Mouse (Mus musculus): ENCODE results near the gene 1810010H24Rik. TPM values are rescaled to one million over a fixed set of nuclear protein-coding genes. Genes with fewer than 3 reads are reported as not detected.
"Not testable (repeated sequence)": the region's sequence is repeated elsewhere in the genome, so short reads cannot be mapped to it uniquely, and the experiment has no call there.

1810010H24Rik gene
- polyA plus RNA-seq, 1 experiment from 2014 or later = 2.1 TPM

DNA sequence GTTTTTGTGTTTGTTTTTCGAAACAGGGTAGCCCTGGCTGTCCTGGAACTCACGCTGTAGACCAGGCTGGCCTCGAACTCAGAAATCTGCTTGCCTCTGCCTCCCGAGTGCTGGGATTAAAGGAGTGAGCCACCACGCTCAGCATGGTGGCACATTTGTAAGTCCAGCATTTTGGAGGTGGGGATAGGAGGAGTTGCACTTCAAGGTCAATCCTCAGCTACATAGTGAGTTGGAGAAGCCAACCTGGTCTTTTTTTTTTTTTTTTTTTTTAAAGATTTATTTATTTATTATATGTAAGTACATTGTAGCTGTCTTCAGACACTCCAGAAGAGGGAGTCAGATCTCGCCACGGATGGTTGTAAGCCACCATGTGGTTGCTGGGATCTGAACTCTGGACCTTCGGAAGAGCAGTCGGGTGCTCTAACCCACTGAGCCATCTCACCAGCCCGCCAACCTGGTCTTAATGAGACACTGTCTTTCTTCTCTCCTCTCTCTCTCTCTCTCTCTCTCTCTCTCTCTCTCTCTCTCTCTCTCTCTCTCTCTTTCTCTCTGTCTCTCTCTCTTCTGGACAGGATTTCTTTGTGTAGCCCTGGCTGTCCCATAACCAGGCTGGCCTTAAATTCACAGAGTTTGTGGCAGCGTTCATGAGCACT, 9.8 kb upstream of the 1810010H24Rik start:
- not testable (repeated sequence) for H3K27ac ChIP-seq (replicated peaks); DNase-seq (ENCODE audit: low spot score); H3K9me3 ChIP-seq; H3K36me3 ChIP-seq (replicated peaks); H3K4me3 ChIP-seq; H3K27me3 ChIP-seq (replicated peaks; ENCODE audit: low read depth, poor library complexity, severe bottlenecking)
- peaks cover 18% of the 10 kb centered on the region for H3K4me1 ChIP-seq
- 75% methylated on average over 11 of the region's 11 CpGs for WGBS

- DNase-seq (ENCODE audit: low spot score) = no peak
- Histone ChIP-seq H3K9me3 (no peaks in the 10 kb centered on the region), H3K27ac (replicated peaks) (no peak overlapping the region; the same call in 1 of the 2 replicates), H3K27me3 (replicated peaks; ENCODE audit: low read depth, poor library complexity, severe bottlenecking) (no peaks in the 10 kb centered on the region), H3K4me1 (peaks cover 10% of the 10 kb centered on the region; the same call in 1 of the 2 replicates), H3K36me3 (replicated peaks) (no peaks in the 10 kb centered on the region), H3K4me3 (no peak overlapping the region)
- WGBS = 63% methylated on average over 1 of the region's 1 CpGs
Measured at GRCm38 (mm10) chr11:107016893-107017292, 8.6 kb upstream of the 1810010H24Rik start.

DNA sequence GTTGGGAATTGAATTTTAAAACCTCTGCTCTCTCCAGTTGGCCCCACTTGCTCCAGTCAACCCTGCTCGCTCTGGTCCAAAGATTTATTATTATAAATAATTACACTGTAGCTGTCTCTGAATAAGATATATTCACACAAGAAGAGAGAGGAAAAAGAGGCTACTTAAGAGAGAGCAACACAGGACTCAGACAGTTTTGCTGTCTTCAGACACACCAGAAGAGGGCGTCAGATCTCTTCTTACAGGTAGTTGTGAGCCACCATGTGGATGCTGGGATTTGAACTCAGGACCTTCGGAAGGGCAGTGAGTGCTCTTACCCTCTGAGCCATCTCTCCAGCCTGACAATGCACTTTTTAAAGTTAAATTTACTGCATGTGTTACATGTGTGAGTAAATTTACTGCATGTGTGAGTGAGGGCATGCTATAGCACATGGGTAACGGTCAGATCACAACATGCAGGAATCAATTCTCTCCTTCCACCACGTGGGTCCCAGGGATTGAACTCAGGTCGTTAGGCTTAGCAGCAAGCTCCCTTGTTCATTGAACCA, 8.1 kb upstream of the 1810010H24Rik start:
- H3K36me3 ChIP-seq (replicated peaks) = no peaks in the 10 kb centered on the region
- WGBS = 58% methylated on average over 6 of the region's 6 CpGs
- H3K27ac ChIP-seq (replicated peaks) = no peak overlapping the region; the same call in 1 of the 2 replicates
- no peaks in the 10 kb centered on the region for H3K9me3 ChIP-seq
- H3K4me3 ChIP-seq = no peak overlapping the region
- 0 out of 2 replicates have a peak, but pooled peaks cover 8% of the 10 kb centered on the region for H3K4me1 ChIP-seq
- no peaks in the 10 kb centered on the region for H3K27me3 ChIP-seq (replicated peaks; ENCODE audit: low read depth, poor library complexity, severe bottlenecking)
- no peak for DNase-seq (ENCODE audit: low spot score)

- Histone ChIP-seq H3K4me3 (no peak overlapping the region), H3K4me1 (0 out of 2 replicates have a peak, but pooled peaks cover 8% of the 10 kb centered on the region), H3K9me3 (no peaks in the 10 kb centered on the region), H3K27me3 (replicated peaks; ENCODE audit: low read depth, poor library complexity, severe bottlenecking) (peaks cover 9% of the 10 kb centered on the region), H3K27ac (replicated peaks) (no peak overlapping the region), H3K36me3 (replicated peaks) (no peaks in the 10 kb centered on the region)
- 29% methylated on average over 8 of the region's 8 CpGs for WGBS
- DNase-seq (ENCODE audit: low spot score) = no peak
Measured at GRCm38 (mm10) chr11:107018606-107019005, 6.9 kb upstream of the 1810010H24Rik start.

GRCm38 (mm10) chr11:107019318-107019717, 6.2 kb upstream of the 1810010H24Rik start:
- peaks cover 15% of the 10 kb centered on the region for H3K27me3 ChIP-seq (replicated peaks; ENCODE audit: low read depth, poor library complexity, severe bottlenecking)
- no peak overlapping the region for H3K27ac ChIP-seq (replicated peaks)
- no peaks in the 10 kb centered on the region for H3K9me3 ChIP-seq
- H3K4me1 ChIP-seq = peaks cover 14% of the 10 kb centered on the region
- H3K4me3 ChIP-seq = no peak overlapping the region
- WGBS = 66% methylated on average over 4 of the region's 4 CpGs
- no peak for DNase-seq (ENCODE audit: low spot score)
- H3K36me3 ChIP-seq (replicated peaks) = no peaks in the 10 kb centered on the region

DNA sequence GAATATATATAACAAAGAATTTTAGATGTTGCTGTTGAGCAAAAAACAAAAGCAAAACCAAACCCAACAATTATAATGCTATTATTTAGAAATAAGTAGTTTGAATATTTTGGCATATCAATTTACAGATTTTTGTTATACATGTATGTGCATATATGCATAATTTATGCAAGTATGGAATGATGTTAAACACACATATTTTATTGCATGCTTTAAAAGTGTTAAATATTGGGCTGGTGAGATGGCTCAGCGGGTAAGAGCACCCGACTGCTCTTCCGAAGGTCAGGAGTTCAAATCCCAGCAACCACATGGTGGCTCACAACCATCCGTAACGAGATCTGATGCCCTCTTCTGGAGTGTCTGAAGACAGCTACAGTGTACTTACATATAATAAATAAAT, 5.8 kb upstream of the 1810010H24Rik start:
- 92% methylated on average over 5 of the region's 5 CpGs for WGBS

DNA sequence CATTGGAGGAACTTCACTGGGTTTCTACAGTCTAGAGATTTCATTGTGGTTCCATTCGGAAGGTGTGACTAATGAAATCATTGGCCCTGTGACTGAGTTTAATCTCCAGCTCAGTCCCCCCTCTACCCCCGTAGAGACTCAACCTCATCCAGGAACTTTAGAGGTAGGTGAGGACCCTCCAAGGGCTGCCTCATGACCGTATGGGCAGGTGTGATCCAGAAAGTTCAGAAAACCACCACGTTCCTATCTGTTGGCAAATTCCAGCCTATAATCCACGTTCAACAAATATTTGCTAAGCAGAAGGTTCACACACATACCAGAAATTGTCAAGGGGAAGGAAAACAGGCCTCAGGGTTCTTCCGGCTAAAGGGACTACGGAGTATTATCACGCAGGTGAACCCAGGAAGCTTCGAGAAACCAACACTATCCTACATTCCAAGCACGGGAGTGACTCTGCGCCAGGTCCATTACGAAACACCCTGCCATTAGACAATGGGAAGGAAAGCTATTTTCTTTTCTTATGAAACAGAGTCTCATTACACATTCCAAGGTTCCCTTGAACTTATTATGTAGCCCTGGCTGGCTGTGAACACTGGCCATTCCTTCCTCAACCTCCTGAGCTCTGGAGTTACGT, 3.3 kb upstream of the 1810010H24Rik start:
- Histone ChIP-seq H3K27me3 (replicated peaks; ENCODE audit: low read depth, poor library complexity, severe bottlenecking) (peaks cover 44% of the 10 kb centered on the region), H3K4me1 (peaks cover 34% of the 10 kb centered on the region), H3K27ac (replicated peaks) (no peak overlapping the region), H3K4me3 (no peak overlapping the region), H3K36me3 (replicated peaks) (no peaks in the 10 kb centered on the region), H3K9me3 (no peaks in the 10 kb centered on the region)
- WGBS = 91% methylated on average over 13 of the region's 13 CpGs
- DNase-seq (ENCODE audit: low spot score) = no peak

More for the DNA sequence above, 5.8 kb upstream of the 1810010H24Rik start:
- H3K9me3 ChIP-seq; H3K4me3 ChIP-seq; DNase-seq (ENCODE audit: low spot score); H3K36me3 ChIP-seq (replicated peaks); H3K27ac ChIP-seq (replicated peaks): not testable (repeated sequence)
- peaks cover 17% of the 10 kb centered on the region for H3K4me1 ChIP-seq
- peaks cover 19% of the 10 kb centered on the region for H3K27me3 ChIP-seq (replicated peaks; ENCODE audit: low read depth, poor library complexity, severe bottlenecking)

DNA sequence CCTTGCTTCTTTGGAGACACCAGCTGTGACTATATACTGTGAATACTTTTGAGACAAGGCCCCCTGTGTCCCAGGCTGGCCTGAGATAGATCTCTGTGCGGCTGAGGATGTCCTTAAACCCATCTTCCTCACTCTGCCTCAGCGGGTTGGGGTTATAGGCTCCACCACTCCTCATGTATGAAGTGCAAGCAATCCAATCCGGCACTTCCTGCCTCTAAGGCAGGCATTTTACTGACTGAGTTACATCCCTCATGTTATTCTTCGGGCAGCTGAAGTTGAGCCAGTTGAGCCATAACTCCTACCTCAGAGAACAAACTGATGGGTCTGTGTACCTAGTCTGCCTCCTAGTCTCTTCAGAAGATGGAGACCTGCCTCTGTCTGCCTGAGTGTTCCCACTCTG, 1.1 kb upstream of the 1810010H24Rik start:
- 46% methylated on average over 4 of the region's 4 CpGs for WGBS
- peaks cover 50% of the 10 kb centered on the region for H3K4me1 ChIP-seq
- H3K27ac ChIP-seq (replicated peaks) = no peak overlapping the region

DNA sequence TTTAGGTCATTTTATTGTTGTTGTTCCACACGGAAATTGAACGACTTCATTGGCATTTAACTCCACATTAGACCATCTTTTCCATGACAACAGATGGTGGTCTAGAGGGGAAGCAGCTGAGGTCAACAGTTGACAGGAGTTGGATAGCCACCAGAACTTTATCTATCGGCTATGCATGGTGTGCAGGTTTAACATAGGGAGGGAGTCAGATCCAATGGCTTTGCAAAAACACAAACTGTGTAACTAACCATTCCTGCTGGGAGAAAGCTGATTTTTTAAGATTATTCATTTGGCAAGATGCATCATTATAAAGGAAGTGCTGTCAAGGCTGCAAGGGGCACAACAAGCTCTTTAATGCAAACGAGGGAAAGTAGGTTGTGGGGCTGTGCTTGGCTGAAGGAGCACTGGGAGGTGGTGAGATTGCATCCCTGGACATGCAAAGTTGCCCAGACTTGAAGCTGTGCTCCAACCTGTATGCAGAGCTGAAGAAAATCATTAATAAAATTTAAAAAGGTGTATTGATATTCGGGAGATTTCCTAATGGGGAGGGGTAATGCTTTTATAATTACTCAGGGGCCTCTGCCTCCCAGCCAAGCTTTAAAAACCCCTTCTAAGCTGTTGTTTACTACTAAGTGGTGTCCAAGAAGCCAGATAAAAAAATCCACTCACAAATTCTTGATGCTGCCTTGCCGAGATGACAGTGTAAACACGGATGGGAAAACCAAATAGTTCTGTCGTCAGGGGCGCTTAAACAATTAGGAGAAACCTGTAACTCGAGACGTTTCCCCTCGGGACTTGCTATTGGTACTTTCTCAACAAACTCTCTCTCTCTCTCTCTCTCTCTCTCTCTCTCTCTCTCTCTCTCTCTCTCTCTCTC, 1.3 kb downstream of the 1810010H24Rik start:
- Histone ChIP-seq H3K27me3 (replicated peaks; ENCODE audit: low read depth, poor library complexity, severe bottlenecking) (peaks cover 59% of the 10 kb centered on the region), H3K36me3 (replicated peaks) (no peaks in the 10 kb centered on the region), H3K4me1 (peaks cover 54% of the 10 kb centered on the region), H3K27ac (replicated peaks) (no peak overlapping the region), H3K4me3 (peak overlapping the region; percentile 65), H3K9me3 (no peaks in the 10 kb centered on the region)
- WGBS = 12% methylated on average over 12 of the region's 12 CpGs
- DNase-seq (ENCODE audit: low spot score) = no peak

More for the DNA sequence above, 1.1 kb upstream of the 1810010H24Rik start:
- Histone ChIP-seq H3K4me3 (peak overlapping the region; percentile 65), H3K9me3 (no peaks in the 10 kb centered on the region), H3K36me3 (replicated peaks) (no peaks in the 10 kb centered on the region), H3K27me3 (replicated peaks; ENCODE audit: low read depth, poor library complexity, severe bottlenecking) (peaks cover 50% of the 10 kb centered on the region)
- DNase-seq (ENCODE audit: low spot score) = no peak

DNA sequence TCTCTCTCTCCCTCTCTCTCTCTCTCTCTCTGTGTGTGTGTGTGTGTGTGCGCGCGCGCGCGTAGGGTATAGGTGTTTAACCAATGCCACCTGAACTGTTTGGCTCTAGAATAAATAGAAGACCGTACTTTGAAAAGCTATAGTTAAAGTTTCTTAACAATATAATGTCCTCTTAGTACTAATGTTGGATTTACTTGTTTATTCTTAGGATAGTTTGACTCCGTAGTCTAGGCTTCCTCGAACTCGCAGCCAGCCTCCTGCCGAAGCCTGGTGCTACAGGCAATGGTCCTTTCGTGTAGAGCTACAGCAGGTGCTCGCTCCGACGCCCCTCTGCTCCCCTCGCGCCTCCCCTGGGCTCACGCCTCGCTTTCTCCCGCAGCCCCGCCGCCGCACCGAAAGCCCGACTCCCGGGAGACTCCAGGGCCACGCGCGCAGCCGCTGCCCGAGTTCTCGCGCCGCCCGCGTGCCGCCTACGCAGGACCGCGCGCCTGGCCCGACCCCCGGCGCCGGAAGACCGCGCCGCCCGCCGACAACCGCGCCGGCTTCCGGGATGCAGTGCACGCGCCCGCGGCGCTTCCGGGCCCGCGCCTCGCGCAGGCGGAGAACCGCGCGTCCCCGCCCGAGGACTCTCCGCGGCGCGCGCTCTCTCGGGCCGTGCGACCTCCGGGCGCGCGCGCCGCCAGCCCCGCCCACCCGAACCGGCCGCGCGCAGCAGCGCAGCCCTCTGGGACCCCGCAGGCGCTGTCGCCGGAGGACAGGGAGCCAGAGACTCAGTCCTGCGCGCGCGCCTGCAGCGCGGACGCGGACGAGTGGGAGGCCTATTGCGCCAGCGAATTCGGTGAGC, 2.2 kb downstream of the 1810010H24Rik start:
- WGBS = 2% methylated on average over 107 of the region's 107 CpGs
- H3K4me3 ChIP-seq = peak overlapping the region; percentile 65
- H3K36me3 ChIP-seq (replicated peaks) = no peaks in the 10 kb centered on the region
- peak overlapping the region; percentile 85 for H3K27ac ChIP-seq (replicated peaks)
- H3K27me3 ChIP-seq (replicated peaks; ENCODE audit: low read depth, poor library complexity, severe bottlenecking) = peaks cover 57% of the 10 kb centered on the region
- H3K9me3 ChIP-seq = no peaks in the 10 kb centered on the region
- DNase-seq (ENCODE audit: low spot score) = peak; percentile 89
- peaks cover 62% of the 10 kb centered on the region for H3K4me1 ChIP-seq

GRCm38 (mm10) chr11:107028275-107028618, 2.8 kb downstream of the 1810010H24Rik start:
- H3K27me3 ChIP-seq (replicated peaks; ENCODE audit: low read depth, poor library complexity, severe bottlenecking) = peaks cover 51% of the 10 kb centered on the region
- 4% methylated on average over 29 of the region's 29 CpGs for WGBS
- no peak for DNase-seq (ENCODE audit: low spot score)

More at GRCm38 (mm10) chr11:107028275-107028618, 2.8 kb downstream of the 1810010H24Rik start:
- H3K4me1 ChIP-seq = peaks cover 65% of the 10 kb centered on the region
- peak overlapping the region; percentile 85 for H3K27ac ChIP-seq (replicated peaks)
- H3K4me3 ChIP-seq = peak overlapping the region; percentile 65
- H3K9me3 ChIP-seq = no peaks in the 10 kb centered on the region
- H3K36me3 ChIP-seq (replicated peaks) = no peaks in the 10 kb centered on the region

All from embryonic facial prominence, embryonic 10.5 days (tissue).